Mouse (Mus musculus) mouse embryonic stem cell (cell line): ENCODE measurements around the gene Pdss1.

Experiments
- in situ Hi-C, 2 experiments: fragments of 300-500 bp; cut with MboI; formaldehyde crosslinking; loops; 1 replicate in 1 of 2; 3 replicates in 1 of 2; pipeline ENCODE4 v1.14.3; 2019 to 2020; ENCODE audit warnings: low sequenced_read_pairs in 2 of 2, low pct_unique_long_range_greater_than_20kb in 1 of 2, mixed read lengths in 1 of 2; ENCODE audit not compliant: unreplicated experiment in 1 of 2

The Pdss1 gene

GRCm38 (mm10) chr2:22949956-22950355, 54.6 kb downstream of the Pdss1 start:
- in situ Hi-C loops: no loop called here

DNA sequence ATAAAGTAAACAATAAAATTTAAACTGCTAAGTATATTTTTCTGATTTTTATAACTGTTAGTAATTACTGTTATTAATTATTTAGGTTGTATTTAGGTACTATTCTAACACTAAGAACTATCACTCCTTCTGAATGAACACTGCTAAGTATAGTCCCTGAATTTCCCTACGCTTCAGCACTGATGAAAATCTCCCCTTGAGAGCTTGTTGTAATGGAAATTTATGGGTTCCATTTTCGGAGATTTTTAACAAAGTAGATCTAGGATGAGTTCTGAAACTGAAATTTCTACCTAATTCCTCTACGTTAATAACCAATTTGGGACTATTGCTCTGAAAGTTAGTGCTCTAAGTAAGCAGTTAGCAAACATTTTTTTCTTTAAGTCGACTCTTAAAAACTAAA, 59.0 kb downstream of the Pdss1 start:
- in situ Hi-C loops: no loop called here

DNA sequence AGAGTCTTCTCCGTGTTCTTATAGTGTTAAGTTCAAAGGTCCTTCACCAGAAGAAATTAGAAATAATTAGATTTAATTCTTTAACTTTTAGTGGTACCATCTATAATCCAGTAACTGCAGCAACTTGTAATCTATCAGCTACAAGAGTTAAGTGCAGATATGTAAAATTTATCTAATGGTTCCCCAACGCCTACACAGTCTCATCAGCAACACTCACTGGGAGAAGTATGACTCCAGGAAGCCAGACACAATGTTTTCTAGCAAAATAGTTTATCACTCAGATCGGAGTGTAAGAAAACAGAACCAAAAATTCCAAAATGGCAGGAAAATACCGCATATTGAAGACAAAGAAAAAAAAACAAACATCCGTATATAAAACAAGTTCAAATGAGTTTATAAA, 60.6 kb downstream of the Pdss1 start:
- in situ Hi-C loops: no loop called here

- in situ Hi-C loops: no loop called here
Observed at GRCm38 (mm10) chr2:22957415-22957814, 62.1 kb downstream of the Pdss1 start.

GRCm38 (mm10) chr2:22961681-22962080, 66.4 kb downstream of the Pdss1 start:
- in situ Hi-C loops: no loop called here

GRCm38 (mm10) chr2:22962242-22962641, 66.9 kb downstream of the Pdss1 start:
- in situ Hi-C loops: no loop called here

GRCm38 (mm10) chr2:22962970-22963369, 67.6 kb downstream of the Pdss1 start:
- in situ Hi-C loops: no loop called here

GRCm38 (mm10) chr2:22977387-22977973, 82.2 kb downstream of the Pdss1 start:
- in situ Hi-C loops: no loop called here

GRCm38 (mm10) chr2:22985973-22986657, 90.8 kb downstream of the Pdss1 start:
- in situ Hi-C loops: no loop called here
